Mouse (Mus musculus): ENCODE measurements at regions not wholly inside any gene's neighbourhood (a gene's known extent, or its start where the extent isn't known, plus 50 kb on each side); places are given as distances from the start of the nearest gene placed in this dataset.

DNA sequence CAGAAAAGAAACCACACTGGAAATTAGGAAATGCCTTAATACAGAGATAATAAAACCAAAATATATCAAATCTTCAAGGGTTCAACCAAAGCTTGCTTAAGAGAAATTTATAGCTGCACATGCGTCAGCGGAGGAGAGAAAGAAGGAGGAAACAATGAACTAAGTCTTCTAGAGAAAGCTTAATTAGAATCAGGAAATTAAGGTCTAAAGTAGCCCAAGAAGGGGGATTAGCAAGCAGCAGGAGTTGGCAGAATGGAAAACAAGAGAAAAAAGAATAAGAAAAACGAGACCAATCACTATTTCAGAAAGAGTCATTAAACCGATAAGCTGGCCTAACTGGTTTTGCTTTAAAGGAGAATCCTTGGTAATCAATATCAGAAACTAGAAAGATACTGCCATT lies 119.4 kb upstream of the Irf2bp2 start:
- no peak for DNase-seq (ENCODE audit: low spot score)

DNA sequence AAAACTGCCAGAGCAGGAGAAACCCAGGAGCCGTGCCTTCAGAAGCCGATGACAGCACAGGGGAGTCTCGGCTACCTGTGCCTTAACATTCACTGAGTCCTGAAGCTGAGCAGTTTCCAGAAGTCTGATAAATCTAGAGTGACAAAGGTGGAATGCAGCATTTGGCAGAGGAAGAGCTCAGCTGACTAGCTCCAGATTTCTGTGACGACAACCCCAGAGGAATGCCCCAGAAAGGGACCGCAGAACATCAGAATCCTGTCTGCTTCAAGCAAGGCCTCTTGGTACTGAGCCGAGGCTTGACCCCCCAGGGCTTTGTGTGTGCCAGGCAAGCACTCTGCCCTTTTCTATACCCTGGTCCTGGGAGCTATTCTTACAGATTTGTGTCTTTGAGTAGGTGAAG lies 119.0 kb upstream of the Irf2bp2 start:
- DNase-seq (ENCODE audit: low spot score), result no peak

DNA sequence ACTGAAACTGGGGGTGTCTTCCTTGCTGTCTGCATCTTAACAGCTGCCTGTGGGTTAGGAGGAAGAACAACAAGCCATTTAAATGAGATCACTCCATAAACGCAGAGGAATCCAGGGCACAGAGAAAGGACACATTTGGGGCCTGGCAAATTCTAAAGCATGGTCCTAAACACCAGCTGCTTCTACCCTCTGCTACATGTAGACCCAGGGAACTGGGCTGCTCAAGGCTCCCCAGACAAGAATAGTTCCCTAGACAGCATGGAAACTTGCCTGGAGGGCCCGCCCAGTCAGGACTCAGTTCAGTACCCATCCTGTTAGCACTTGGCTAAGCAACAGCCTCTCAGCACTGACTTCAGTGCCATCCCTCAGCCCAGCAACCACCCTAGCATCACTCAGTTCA lies 115.2 kb upstream of the Irf2bp2 start:
- no peak for DNase-seq (ENCODE audit: low spot score)

DNA sequence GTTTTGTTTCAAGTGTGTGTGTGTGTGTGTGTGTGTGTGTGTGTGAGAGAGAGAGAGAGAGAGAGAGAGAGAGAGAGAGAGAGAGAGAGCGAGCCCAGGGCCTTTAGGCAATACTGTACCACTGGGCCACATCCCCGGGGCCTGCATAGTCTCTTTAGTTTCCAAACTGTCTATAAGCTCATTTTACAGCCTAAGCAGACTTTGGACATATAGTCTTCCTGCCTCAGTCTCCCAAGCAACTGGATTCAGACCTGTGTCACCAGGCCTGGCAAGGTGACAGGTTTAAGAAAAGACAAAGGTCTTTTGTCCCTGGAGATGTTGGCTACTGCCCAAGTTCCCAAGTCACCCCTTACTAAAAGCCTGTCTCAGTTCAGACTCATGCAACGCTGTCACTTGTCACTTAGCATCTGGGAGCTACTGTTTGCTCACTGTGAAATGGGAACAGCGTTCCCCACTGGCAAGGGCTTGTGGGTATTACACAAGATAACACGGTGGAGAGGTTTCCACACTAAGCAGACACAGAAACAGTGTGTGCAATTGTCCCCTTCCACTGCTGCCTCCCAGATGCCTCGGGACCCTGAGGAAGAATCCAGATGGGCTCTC lies 113.6 kb upstream of the Irf2bp2 start:
- DNase-seq (ENCODE audit: low spot score), result no peak

DNA sequence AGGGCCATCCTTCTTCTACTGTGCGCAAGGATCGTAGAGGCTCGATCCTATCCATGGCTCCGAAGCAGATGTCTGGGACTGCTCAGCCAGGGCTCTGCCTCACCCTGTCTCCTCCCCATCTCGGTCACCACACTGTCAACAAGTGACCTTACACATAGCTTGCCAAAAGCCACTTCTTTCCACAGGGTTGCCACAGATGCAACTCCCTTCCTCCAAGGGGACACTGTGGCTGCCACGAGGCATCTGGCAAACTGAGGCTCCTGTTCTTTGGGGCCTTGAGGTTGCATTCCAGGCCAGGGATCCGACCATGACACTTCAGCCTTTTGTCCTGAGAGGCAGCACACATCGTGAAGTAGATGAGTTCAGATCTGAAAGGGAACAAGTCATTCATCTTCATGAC lies 112.5 kb upstream of the Irf2bp2 start:
- DNase-seq (ENCODE audit: low spot score), result no peak

DNA sequence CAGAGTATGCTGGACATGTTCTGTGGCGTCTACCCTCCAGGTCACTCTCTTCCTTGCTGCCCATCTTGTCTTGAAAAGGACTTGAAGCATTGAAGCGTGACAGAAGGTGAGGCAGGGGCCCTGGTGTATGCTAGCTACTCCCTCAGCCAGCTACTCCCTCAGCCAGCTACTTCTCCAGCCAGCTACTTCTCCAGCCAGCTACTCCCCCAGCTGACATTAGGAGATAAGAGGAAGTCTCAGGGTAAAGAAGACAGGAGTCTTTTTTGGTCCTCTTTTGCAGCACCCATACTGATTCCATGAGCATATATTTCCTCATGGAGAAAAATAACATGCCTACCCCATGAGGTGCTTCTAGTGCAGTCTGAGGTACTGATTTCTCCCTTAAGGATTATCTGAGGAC lies 111.6 kb upstream of the Irf2bp2 start:
- DNase-seq (ENCODE audit: low spot score), result no peak

DNA sequence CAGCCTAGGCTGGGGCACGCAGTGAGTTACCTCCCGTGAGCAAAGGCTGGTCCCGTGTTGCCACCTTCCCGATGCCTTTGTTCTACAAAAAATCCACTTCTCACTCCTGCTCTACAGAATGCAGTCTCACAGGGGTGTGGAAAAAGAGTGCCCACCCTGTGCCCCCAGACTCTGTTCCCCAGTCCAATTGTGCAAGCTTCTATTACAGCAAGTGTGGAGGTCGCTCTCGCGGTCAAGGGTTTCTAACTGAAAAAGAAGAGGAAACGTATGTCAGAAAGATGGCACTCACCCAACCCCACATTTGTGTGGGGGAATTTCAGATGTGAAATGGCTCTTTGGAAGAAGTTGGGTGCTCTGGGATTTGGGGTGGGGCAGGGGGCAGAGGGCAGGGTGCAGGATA lies 110.9 kb upstream of the Irf2bp2 start:
- DNase-seq (ENCODE audit: low spot score), result no peak

DNA sequence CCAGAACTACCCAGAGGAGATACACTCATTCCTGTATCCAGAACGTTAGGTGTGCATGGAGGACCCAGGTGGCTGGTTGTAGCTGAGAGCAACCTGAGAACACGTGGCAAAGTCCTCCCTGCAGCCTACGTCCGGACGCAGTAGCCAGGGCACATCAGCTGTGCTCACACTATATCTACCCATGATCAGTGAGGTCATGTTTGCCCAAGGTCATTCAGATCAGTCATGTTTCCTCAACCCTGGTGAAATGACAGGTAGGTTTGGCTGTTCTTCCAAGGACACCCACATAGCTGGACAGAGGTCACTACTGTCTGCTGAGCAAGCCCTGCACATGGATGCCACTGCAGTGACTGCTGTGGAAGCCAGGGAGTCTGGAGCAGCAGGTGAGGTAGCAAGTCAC lies 109.8 kb upstream of the Irf2bp2 start:
- no peak for DNase-seq (ENCODE audit: low spot score)

DNA sequence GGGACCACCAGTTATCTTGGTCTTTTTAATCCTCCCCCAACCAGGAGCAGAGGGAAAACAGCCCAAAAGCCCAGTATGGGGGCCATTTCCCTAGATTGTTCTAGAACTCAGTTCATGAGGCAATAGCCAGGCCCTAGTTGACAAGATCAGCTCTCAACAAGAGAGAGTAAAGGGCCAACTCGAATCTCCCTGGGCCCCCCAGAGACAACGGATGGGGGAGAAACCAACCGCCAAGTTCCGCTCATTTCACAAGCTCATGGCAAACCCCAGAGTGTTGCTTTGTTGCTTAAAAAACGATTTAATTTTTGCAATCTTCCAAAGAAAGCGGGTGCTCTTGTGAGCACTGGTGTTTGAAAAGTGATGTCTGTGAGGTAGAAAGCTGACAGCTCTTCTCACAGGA lies 108.5 kb upstream of the Irf2bp2 start:
- no peak for DNase-seq (ENCODE audit: low spot score)

DNA sequence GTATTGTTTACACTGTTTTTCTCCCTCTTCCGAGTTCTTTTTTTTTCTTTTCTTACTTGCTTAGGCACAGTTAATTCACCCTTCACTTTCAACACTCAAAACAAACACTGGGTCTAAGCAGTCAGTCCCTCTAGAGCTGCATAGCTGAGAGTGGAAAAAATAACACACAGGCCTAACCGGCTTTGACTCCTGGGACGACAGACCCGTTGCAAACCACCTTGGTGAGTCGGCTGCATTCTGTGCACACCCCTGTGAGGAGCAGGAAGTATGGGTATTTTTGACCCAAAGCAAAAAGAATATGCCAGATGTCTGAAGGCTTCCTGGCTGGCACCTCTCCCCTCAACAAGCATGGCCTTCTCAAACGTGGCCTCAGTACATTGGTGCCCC lies 105.6 kb upstream of the Irf2bp2 start:
- DNase-seq (ENCODE audit: low spot score), result no peak

DNA sequence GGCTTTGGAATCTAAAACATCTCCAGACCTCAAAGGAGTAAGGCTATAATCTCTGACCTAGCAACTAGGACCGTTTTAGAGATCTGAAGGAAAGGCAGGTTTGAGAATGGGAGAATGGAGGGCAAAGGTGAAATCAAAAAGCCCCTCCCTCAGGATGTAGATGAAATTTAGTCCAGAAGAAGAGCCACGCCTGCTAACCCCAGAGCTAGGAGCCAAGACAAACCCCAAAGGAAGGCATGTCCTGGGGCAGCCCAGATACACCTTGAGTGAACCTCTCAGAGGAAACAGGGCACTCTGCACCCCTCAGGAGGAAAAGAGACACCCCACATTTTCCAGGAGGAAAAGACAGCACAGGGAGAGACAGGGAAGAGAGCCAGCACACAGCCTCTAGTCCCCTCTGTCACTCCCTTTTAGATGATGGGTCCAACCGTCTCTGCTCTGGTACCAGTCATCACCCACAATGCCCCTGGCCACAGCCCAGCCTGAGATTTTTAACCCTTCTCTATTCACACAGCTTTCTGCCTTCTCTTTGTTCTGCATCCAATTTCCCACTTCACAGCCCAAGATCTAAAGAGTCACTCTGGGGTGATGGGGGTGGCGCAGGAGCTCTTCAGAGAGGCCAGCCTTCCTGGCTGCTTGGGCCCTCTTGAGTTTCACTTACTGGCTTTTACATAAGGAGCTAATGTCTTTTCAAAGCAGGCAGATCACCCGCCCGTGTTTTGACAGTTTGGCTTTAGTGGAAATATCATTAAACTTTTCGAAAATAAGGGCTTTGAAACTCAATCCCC lies 105.0 kb upstream of the Irf2bp2 start:
- DNase-seq (ENCODE audit: low spot score), result no peak

DNA sequence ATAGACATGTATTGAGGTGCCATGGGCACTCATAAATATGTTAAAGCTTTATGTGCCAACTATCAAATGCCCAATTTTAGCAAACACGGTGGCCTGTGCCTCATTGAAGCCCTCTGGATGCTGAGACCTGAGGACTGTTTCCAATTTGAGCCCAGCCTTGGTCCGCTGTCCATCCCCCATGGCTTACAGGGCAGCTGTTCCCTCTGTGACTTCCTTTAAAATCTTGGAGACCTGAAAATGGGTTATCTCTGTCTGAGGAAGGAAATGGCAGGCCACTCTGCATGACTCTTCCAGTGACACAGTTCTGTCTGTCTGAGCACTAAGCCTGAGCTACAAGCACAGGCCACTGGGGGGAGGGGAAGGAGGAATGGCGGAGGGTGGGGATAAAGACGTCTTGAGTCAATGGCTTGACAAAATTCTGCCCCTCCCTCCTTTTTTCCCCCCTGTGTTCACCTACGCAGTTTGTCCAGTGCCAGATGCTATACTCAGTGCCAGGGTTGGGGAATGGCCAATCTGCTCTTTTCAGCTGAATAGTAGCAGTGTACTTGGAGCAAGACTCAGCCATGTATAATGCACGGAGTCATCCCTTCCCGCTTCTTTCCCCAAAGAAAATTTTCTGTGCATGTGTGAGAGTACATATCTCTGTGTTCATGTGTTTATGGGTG lies 102.7 kb upstream of the Irf2bp2 start:
- DNase-seq (ENCODE audit: low spot score), result no peak

DNA sequence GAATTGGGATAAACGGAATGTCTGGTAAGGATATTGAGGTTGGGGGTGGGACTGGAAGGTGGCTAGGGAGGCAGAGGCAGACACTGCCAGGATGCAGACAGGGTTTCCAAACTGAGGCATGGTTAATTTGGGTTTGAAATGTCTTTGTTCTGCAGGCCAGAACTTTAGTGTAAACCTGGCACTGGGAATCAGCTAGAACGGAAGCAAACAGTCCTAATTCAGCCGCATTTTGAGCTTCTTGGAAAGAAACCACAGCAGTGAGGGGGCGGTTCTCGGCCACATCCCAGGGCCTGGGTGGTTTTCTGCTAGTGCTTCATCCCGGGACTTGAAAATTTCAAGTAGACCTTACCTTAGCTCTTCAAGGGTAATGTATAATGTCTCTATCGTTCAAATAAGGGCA lies 100.6 kb upstream of the Irf2bp2 start:
- DNase-seq (ENCODE audit: low spot score), result no peak

DNA sequence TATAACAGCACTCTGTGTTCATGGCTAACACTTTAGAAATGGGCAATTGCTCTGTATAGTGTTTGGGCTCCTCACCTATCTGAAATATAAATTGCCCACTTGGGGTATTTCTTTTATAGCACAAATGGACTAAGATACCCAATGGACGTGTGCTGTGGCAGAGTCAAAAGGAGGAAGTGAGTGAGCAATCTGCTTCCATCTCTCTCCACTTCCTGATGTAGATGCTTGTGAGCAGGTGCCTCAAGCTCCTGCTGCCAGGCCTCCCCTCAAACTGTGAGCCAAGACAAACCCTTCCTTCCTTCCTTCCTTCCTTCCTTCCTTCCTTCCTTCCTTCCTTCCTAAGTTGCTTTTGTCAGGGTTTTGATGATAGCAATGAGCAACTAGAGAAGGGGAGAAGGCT lies 99.9 kb upstream of the Irf2bp2 start:
- no peak for DNase-seq (ENCODE audit: low spot score)

DNA sequence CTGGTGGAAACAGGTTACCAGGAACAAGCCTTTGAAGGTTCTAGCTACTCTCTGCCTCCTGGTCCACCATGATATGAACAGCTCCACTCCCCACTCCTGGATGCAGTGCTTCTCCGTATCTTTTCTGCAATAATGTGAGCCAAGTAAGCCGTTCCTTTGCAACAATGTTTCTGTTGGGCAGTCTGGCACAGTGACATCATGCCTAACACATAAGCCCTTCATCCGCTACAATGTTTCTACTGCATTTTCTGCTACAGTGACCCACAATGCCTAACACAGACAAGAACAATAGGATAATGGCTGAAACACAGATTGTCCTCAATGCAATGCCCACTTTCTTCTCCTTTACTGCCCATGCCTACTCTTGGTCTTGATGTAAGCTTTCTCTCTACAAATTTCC lies 98.9 kb upstream of the Irf2bp2 start:
- no peak for DNase-seq (ENCODE audit: low spot score)

DNA sequence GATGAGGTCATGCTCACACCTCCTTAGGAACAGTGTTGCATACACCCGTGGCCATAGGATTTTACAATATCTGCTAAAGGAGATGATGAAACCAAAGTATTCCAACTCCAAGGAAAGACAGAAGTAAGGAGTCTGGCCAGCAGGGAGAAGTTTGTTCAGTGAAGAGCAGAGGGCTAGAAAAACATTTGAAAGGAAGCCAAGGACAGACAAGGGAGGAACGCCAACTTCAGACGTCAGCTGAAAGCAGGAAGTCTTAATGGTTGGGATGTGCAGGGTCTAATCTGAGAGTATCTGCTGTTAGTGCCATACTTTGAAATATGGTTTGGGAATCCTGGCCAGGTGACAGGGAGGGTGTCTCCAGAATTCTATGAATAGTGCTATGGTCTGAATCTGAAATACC lies 98.5 kb upstream of the Irf2bp2 start:
- DNase-seq (ENCODE audit: low spot score), result no peak

DNA sequence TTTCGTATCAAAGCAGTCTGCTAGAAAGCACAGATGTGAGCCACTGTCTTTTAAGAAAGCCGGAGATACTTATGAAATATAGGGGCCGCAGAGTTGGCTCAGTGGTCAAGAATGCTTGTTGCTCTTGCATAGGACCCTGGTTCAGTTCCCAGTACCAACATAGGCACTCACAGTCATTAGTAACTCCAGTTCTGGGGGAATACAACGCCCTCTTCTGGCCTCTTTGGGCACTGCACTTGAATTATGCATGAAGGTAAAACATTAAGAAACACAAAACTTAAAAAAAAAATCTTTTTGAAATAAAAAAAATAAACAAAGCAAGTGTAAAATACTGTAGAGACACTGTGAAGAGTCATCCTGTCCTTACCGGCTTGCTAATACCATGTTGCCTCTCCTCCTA lies 94.7 kb upstream of the Irf2bp2 start:
- no peak for DNase-seq (ENCODE audit: low spot score)

DNA sequence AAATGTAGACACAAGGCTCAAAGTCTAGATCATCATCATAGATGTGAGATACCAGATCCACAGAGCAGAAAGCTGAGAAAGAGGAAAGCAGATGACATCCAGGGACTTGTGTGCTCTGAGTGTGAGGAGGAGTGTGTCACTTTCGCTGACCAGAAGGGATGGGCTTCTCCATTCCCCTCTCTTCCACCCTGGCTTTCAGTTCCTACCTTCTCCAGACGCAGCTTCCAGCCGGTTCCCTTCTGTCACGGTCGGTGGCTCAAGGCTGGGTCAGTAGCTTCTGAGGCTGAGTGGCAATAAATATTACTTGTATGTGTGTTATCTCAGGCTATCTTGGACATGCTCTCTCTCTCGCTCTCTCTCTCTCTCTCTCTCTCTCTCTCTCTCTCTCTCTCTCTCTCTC lies 94.2 kb upstream of the Irf2bp2 start:
- DNase-seq (ENCODE audit: low spot score), result no peak

DNA sequence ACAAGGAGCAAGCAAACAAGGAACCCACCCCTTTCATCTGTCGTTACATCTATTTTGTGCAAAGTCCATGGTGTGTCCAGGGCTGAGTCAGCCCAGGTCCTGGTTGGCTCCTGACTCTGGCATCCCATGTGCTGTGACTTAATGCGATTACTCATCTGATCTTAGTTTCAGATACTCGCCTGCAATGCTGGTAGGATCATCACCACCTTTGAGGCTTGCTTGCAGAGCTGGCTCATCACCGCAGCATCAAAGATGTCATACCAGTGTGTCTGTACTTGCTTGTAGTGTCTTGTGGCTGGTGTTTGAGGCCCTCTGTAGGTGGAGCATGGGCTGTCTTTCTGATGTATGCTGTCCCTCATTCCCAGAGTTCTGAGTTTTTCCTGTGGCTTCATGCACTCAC lies 93.0 kb upstream of the Irf2bp2 start:
- DNase-seq (ENCODE audit: low spot score), result no peak

DNA sequence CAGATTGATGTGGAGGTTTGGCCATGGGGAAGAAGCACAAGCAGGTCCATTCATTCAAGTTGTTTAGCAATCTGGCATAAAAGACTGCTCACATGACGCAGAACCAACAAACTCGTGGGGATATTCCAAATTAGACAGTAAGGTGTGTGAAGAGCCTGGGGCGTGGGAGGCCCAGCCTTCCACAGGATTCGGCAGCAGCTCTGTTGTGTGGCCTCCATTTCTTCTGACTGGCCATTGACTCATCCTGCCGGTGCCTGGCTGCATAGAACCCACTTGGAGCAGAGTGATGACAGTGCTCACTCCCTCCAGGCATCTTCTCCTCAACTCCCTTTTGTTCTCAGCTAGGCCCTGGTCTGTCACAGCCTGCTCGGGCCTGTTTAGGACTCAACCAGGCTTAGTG lies 91.6 kb upstream of the Irf2bp2 start:
- no peak for DNase-seq (ENCODE audit: low spot score)

DNA sequence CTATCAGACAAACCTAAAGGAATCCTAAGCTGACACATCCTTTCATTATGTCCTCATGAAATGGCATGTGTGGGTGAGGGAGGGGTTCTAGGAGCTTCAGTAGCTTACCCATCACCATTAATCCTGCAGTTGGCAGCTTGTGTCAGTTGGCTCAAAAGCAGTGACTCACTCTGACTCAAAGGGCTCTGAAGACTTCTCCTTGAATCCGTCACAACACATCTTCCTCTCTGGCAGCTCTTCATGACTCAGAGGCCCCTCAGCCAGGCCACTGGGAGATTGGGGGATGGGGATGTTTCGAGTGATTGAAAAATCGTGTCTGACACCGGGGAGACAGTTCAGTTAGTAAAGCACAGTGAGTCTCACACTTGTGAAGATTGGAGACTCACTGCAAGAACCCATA lies 90.2 kb upstream of the Irf2bp2 start:
- no peak for DNase-seq (ENCODE audit: low spot score)

DNA sequence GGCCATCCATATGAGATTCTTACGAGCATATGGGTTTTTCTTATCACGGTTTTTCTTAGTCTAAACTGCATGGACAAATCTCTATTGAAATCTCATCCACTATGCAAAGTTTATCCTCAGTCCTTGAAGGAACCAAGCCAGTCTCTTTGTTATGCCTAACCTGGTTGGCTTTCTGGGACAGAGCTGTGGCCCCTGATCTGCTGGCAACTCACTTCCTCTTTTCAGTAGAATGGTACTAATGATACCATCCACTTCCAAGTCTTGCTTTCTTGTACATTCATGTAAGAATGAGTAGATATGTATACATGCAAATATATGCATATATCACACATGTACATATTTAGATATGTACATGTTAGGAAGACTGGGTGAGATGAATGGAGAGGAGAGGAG lies 89.8 kb upstream of the Irf2bp2 start:
- DNase-seq (ENCODE audit: low spot score), result no peak

DNA sequence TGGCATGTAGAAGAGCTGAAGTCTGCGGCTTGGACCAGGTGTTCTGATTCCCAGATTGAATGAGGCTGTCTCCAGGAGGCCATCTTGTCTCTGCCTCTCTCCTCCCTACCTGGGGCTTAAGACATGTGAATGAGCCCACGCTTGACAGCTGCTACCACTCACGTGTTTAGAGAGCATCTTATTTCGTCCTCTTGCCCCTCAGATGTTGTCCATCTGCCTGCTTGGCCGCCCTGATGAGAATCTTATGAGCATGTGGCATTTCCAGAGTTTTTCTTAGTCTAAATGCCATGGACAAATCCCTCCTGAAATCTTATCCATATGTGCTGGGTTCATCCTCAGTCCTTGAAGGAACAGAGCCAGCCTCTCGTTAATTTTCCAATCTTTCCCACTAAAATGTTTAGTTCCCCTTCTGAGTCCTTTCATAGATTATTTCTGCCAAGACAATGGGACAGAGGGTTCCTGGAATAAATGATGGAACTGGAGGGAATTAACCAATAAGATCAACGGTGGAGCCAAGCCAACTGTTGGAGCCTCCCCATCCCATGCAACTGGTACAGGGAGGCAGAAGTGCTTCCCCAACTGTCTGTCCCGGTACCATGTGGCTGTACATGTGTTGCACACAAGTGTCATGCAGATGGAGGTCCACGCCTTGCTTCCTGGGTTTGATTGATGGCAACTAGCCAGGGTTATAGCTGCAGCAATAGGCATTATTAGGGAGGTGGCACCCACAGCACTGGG lies 89.2 kb upstream of the Irf2bp2 start:
- no peak for DNase-seq (ENCODE audit: low spot score)
